Mouse (Mus musculus): ENCODE measurements around the gene Cdk8. TPM values are rescaled to one million over a fixed set of nuclear protein-coding genes. Genes with fewer than 3 reads are reported as not detected.
"Not testable (repeated sequence)": the region's sequence is repeated elsewhere in the genome, so short reads cannot be mapped to it uniquely, and the experiment has no call there.

The Cdk8 gene
- 23.7 and 26.1 TPM in 2 replicates for polyA plus RNA-seq (2014; fragmentation: Nextera tagmentation; extraction: Ambion mirVana)

DNA sequence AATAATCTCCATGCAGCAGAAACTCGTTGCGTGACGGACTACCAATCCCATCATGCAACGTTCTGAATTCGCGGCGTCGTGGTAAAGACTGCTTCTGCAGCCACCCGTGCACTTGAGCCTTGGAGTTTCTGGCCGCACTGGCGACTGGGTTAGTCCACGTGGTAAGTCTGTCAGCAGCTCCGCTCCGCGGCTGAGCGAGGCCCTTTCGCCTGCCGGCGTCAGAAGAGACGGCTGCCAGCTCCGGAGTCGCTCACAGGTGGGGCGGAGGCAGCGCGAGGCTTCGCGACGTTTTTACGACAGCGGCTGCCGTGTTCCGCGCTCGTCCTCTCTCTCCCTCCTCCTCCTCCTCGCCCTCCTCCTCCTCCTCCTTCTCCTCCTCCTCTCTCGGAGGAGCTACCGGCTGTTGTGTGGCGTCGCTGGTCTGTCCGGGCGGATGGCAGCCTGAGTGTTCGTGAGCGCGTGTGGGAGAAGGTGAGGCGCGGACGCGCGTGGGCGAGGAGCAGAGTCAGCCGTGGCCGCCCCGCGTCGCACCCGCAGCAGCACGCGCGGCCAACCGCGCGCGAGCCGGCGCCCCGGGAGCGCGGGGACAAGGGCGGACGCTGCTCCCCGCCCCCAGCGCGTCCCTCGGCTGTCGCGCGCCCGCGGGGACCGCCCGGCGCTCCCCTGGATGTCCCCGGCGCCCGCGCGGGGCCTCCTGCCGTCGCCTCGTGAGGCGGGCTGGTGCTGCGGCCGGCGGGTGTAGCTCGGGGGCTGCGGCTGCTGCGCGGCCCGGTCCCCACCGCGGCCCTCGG is at the start of gene Cdk8:
Gene Cdk8, plus strand, starts transcription at position 367 of the 791 bp plus-strand sequence.
- peak within 1 kb of the TSS; percentile 92 for H3K9ac ChIP-seq (ENCODE audit: low read depth, low read length)
- ATAC-seq (ENCODE audit: low read depth) (peak; percentile 94), DNase-seq (ENCODE audit: low spot score) (peak; percentile 97)
- peak within 1 kb of the TSS; percentile 70 for H3K4me2 ChIP-seq (ENCODE audit: low read depth, low read length)
- H3K27ac ChIP-seq (replicated peaks; ENCODE audit: low read depth, low read length): peak within 1 kb of the TSS; percentile 97
- under 1% methylated on average over 31 of the region's 102 CpGs for WGBS
- no peaks in the 10 kb centered on the region for H3K9me3 ChIP-seq (ENCODE audit: control insufficient read depth, low read length)
- peak within 1 kb of the TSS; percentile 78 for H3K4me3 ChIP-seq (ENCODE audit: low read depth, low read length)
- no peaks in the 10 kb centered on the region for H3K27me3 ChIP-seq (replicated peaks; ENCODE audit: control insufficient read depth, insufficient read depth, low read length)
- H3K4me1 ChIP-seq (ENCODE audit: control insufficient read depth, insufficient read depth, low read length): peaks cover 11% of the 10 kb centered on the region
- no peaks in the 10 kb centered on the region for H3K36me3 ChIP-seq (ENCODE audit: control insufficient read depth, insufficient read depth, low read length)

DNA sequence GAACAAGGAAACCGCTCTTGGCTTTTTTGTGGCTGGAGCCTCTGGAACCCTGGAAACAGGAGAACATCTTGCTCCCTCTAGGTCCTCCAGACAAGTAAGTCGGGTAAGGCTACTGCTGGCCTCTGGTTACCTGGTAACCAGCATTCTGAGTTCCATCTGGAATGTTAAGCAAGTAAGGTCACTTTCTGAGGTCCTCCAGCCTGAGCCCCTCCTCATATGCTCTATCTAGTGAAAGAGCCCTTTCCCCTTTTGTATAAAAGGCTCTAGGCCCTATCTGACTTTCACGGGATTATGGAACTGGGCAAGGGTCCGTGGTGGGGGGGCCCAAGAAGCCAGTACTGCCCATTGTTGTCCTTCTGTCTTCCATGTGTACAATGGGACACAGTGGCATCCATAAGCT is 45.8 kb upstream of the Cdk8 start, which contains the start of gene 1700001J03Rik:
Gene 1700001J03Rik, minus strand, starts transcription at position 101 of the 400 bp plus-strand sequence.
- not testable (repeated sequence) for H3K27ac ChIP-seq (replicated peaks; ENCODE audit: low read depth, low read length); H3K4me3 ChIP-seq (ENCODE audit: low read depth, low read length); H3K27me3 ChIP-seq (replicated peaks; ENCODE audit: control insufficient read depth, insufficient read depth, low read length); DNase-seq (ENCODE audit: low spot score); H3K36me3 ChIP-seq (ENCODE audit: control insufficient read depth, insufficient read depth, low read length); H3K9ac ChIP-seq (ENCODE audit: low read depth, low read length); H3K9me3 ChIP-seq (ENCODE audit: control insufficient read depth, low read length); H3K4me1 ChIP-seq (ENCODE audit: control insufficient read depth, insufficient read depth, low read length); H3K4me2 ChIP-seq (ENCODE audit: low read depth, low read length); ATAC-seq (ENCODE audit: low read depth)
- WGBS: 78% methylated on average over 4 of the region's 4 CpGs

DNA sequence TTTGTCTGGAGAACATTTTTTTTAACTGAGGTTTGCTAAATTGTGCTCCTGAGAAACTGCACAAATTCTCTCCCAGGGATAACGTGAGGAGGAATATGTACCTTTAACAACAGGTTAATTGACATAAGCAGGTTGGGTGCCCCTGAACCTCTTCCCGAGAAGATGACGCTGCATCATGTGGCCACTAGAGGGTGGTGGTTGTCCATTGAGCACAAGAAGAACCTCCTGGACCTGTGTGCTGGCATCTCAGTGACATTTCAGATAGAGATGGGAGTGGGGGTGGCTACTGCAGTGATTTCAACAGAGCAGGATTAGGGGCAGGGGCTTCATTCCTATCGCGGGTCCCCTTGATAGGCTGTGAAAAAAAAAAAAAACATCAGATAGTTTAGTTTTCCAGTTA is 43.6 kb upstream of the Cdk8 start:
- ATAC-seq (ENCODE audit: low read depth); H3K27me3 ChIP-seq (replicated peaks; ENCODE audit: control insufficient read depth, insufficient read depth, low read length); H3K4me2 ChIP-seq (ENCODE audit: low read depth, low read length); H3K27ac ChIP-seq (replicated peaks; ENCODE audit: low read depth, low read length); H3K36me3 ChIP-seq (ENCODE audit: control insufficient read depth, insufficient read depth, low read length); H3K4me3 ChIP-seq (ENCODE audit: low read depth, low read length); H3K9ac ChIP-seq (ENCODE audit: low read depth, low read length); H3K9me3 ChIP-seq (ENCODE audit: control insufficient read depth, low read length); H3K4me1 ChIP-seq (ENCODE audit: control insufficient read depth, insufficient read depth, low read length): not testable (repeated sequence)
- 23% methylated on average over 5 of the region's 5 CpGs for WGBS
- peak; percentile 29 for DNase-seq (ENCODE audit: low spot score)

DNA sequence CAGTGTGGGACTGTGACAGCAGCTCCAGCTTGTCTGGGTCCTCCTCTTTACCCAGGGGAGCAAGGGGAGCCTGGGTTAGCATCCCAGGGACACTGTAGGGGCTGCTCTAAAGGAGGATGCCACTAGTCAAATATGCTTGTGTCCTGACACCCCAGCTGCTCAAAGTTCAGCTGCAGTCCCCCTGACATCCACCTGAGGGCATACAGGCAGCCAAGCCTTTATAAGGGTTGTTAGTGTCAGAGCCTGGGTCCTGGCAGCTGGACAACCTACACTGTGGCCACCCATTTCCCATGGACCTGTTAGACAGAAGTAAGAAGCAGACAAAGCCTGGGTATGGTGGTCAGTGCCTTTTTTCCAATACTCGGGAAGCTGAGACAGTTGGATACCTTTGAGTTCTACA is 42.9 kb upstream of the Cdk8 start:
- Histone ChIP-seq H3K4me1 (ENCODE audit: control insufficient read depth, insufficient read depth, low read length) (no peaks in the 10 kb centered on the region), H3K27me3 (replicated peaks; ENCODE audit: control insufficient read depth, insufficient read depth, low read length) (no peaks in the 10 kb centered on the region), H3K4me3 (ENCODE audit: low read depth, low read length) (no peak overlapping the region), H3K4me2 (ENCODE audit: low read depth, low read length) (no peak overlapping the region), H3K9ac (ENCODE audit: low read depth, low read length) (no peak overlapping the region), H3K36me3 (ENCODE audit: control insufficient read depth, insufficient read depth, low read length) (no peaks in the 10 kb centered on the region), H3K9me3 (ENCODE audit: control insufficient read depth, low read length) (no peaks in the 10 kb centered on the region), H3K27ac (replicated peaks; ENCODE audit: low read depth, low read length) (no peak overlapping the region)
- ATAC-seq (ENCODE audit: low read depth) (no peak), DNase-seq (ENCODE audit: low spot score) (no peak)
- 82% methylated on average over 1 of the region's 1 CpGs for WGBS

DNA sequence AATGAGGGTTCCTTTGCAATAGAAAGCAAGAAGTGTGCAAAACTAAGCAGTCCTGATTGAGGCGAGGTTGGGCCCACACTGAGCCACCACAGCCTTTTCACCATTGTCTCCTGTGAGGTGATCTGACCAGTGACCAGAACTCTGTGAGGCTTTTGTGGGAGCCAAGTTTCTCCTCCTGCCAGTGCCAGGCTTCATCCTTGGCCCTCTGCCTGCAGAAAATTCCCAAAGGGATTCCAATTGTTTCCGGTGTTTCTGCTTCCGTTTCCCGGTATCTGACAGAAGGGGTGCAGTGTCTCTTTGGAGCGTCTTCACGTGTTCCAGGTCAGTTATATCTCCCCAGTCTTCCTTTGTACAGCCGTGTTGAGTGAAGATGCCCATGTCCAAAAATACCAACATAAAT is 42.3 kb upstream of the Cdk8 start:
- WGBS: 83% methylated on average over 7 of the region's 7 CpGs
- no peaks in the 10 kb centered on the region for H3K4me1 ChIP-seq (ENCODE audit: control insufficient read depth, insufficient read depth, low read length)
- H3K9me3 ChIP-seq (ENCODE audit: control insufficient read depth, low read length): no peaks in the 10 kb centered on the region
- no peak overlapping the region for H3K27ac ChIP-seq (replicated peaks; ENCODE audit: low read depth, low read length)
- H3K9ac ChIP-seq (ENCODE audit: low read depth, low read length): no peak overlapping the region
- H3K4me2 ChIP-seq (ENCODE audit: low read depth, low read length): no peak overlapping the region
- H3K27me3 ChIP-seq (replicated peaks; ENCODE audit: control insufficient read depth, insufficient read depth, low read length): no peaks in the 10 kb centered on the region
- no peaks in the 10 kb centered on the region for H3K36me3 ChIP-seq (ENCODE audit: control insufficient read depth, insufficient read depth, low read length)
- no peak for DNase-seq (ENCODE audit: low spot score)
- H3K4me3 ChIP-seq (ENCODE audit: low read depth, low read length): no peak overlapping the region
- ATAC-seq (ENCODE audit: low read depth): no peak

DNA sequence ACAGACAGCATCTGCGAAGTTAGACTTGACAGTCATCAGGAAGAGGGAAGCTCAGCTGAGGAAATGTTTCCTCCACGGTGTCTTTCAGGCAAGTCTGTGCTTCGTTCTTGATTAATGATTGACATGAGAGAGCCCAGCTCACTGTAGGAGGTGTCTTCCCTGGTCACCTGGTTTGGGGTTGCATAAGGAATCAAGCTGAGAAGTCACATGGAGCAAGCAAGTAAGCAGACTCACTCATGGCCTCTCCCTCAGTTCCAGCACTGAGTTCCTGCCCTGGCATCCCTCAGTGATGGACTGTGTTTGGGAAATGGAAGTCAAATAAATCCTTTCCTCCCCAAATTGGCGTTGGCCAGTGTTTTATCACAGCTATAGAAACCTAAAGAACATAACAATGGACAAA is 40.9 kb upstream of the Cdk8 start:
- no peaks in the 10 kb centered on the region for H3K4me1 ChIP-seq (ENCODE audit: control insufficient read depth, insufficient read depth, low read length)
- DNase-seq (ENCODE audit: low spot score) (no peak), ATAC-seq (ENCODE audit: low read depth) (no peak)
- no peaks in the 10 kb centered on the region for H3K27me3 ChIP-seq (replicated peaks; ENCODE audit: control insufficient read depth, insufficient read depth, low read length)
- WGBS: 58% methylated on average over 4 of the region's 4 CpGs
- H3K4me2 ChIP-seq (ENCODE audit: low read depth, low read length): no peak overlapping the region
- no peak overlapping the region for H3K27ac ChIP-seq (replicated peaks; ENCODE audit: low read depth, low read length)
- no peaks in the 10 kb centered on the region for H3K36me3 ChIP-seq (ENCODE audit: control insufficient read depth, insufficient read depth, low read length)
- H3K9ac ChIP-seq (ENCODE audit: low read depth, low read length): no peak overlapping the region
- H3K4me3 ChIP-seq (ENCODE audit: low read depth, low read length): no peak overlapping the region
- no peaks in the 10 kb centered on the region for H3K9me3 ChIP-seq (ENCODE audit: control insufficient read depth, low read length)

DNA sequence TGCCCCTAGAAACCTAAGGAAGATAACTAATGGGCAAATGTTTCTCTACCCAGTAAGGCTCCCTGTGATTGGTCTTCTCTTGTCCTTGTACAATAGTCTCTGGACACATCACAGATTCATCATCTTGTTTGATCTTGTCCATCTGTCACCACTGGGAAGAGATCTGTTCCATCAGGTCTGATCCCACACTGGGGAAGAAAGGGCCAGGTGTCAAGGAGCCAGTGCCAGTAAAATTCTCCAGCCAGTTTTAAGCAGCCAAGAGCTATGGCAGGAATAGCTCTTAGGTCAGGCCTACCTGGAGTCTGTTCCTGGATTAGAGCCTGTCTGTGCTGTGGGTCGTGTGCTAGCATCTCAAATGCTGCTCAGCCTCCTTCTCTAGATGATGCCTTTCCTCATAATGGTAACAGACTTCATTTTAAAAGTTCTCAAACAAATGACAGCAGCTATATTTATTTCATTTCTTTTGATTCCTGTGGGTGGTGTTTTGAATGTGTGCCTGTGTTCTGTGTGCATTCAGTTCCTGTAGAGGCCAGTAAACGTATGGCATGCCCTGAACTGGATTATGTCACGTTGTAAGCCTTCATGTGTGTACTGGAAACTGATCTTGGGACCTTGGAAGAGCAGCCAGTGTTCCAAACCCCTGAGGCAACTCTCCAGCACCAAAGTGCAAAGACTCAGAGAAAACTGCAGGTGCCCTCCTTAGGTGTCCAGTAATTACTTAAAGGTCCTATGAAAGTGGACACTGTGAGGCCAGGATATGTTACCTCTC is 40.3 kb upstream of the Cdk8 start:
- DNase-seq (ENCODE audit: low spot score): no peak
- Histone ChIP-seq H3K4me1 (ENCODE audit: control insufficient read depth, insufficient read depth, low read length) (no peaks in the 10 kb centered on the region), H3K36me3 (ENCODE audit: control insufficient read depth, insufficient read depth, low read length) (no peaks in the 10 kb centered on the region), H3K4me3 (ENCODE audit: low read depth, low read length) (no peak overlapping the region), H3K9me3 (ENCODE audit: control insufficient read depth, low read length) (no peaks in the 10 kb centered on the region), H3K9ac (ENCODE audit: low read depth, low read length) (no peak overlapping the region), H3K4me2 (ENCODE audit: low read depth, low read length) (no peak overlapping the region), H3K27me3 (replicated peaks; ENCODE audit: control insufficient read depth, insufficient read depth, low read length) (no peaks in the 10 kb centered on the region), H3K27ac (replicated peaks; ENCODE audit: low read depth, low read length) (no peak overlapping the region)
- ATAC-seq (ENCODE audit: low read depth): no peak
- 49% methylated on average over 3 of the region's 3 CpGs for WGBS

DNA sequence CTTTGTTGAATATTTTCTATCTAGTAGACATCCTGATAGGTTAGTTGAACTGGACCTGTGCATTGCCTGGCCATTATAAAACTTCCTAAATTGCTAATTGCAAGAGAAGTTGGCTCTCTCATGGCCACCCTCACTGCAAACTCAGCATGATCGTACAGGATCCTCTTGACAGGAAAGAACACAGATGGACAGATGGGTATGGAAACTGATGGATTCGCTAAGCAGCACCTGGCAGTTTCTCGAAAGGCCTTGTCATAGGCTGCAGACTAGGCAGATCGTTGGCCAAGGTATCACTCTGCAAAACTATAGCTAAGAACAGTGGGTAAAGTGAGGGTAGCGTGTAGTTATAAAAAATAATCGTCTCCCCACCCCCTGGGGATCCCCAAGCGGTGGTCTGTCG is 37.7 kb upstream of the Cdk8 start:
- WGBS: 81% methylated on average over 8 of the region's 8 CpGs
- Histone ChIP-seq H3K4me3 (ENCODE audit: low read depth, low read length) (no peak overlapping the region), H3K27ac (replicated peaks; ENCODE audit: low read depth, low read length) (no peak overlapping the region), H3K9ac (ENCODE audit: low read depth, low read length) (no peak overlapping the region), H3K4me1 (ENCODE audit: control insufficient read depth, insufficient read depth, low read length) (no peaks in the 10 kb centered on the region), H3K9me3 (ENCODE audit: control insufficient read depth, low read length) (no peaks in the 10 kb centered on the region), H3K36me3 (ENCODE audit: control insufficient read depth, insufficient read depth, low read length) (no peaks in the 10 kb centered on the region), H3K4me2 (ENCODE audit: low read depth, low read length) (no peak overlapping the region), H3K27me3 (replicated peaks; ENCODE audit: control insufficient read depth, insufficient read depth, low read length) (no peaks in the 10 kb centered on the region)
- DNase-seq (ENCODE audit: low spot score) (no peak), ATAC-seq (ENCODE audit: low read depth) (no peak)

Data from embryonic facial prominence, embryonic 14.5 days (tissue).